Mouse (Mus musculus) lung, embryonic 16.5 days (tissue): Measurements from ENCODE around the gene Rabgef1. TPM values are rescaled to one million over a fixed set of nuclear protein-coding genes. Genes with fewer than 3 reads are reported as not detected.

Experiments used
- ATAC-seq: fragments of 200-750 bp; cut with Nextera tagmentation; 2 replicates; pipeline ENCODE4 v1.8.0; 2017; ENCODE audit warnings: low read depth, mild to moderate bottlenecking, moderate library complexity
- H3K27ac ChIP-seq: fragments of 300-500 bp; sonication (generic); 2 replicates; pipeline ENCODE4 v1.5.1; 2014; ENCODE audit warnings: mild to moderate bottlenecking, control low read depth, low read length
- H3K27me3 ChIP-seq: fragments of 300-500 bp; sonication (generic); 2 replicates; pipeline ENCODE4 v1.6.1; 2014; ENCODE audit warnings: low read depth, low read length, mixed read lengths; ENCODE audit not compliant: control insufficient read depth, insufficient read depth
- H3K36me3 ChIP-seq: fragments of 300-500 bp; sonication (generic); 2 replicates; pipeline ENCODE4 v1.6.1; 2014; ENCODE audit warnings: low read length; ENCODE audit not compliant: control insufficient read depth, insufficient read depth
- H3K4me1 ChIP-seq: fragments of 300-500 bp; sonication (generic); replicated peaks from 2 replicates; pipeline ENCODE4 v1.6.1; 2014; ENCODE audit warnings: low read length, mixed read lengths; ENCODE audit not compliant: control insufficient read depth, insufficient read depth
- H3K4me2 ChIP-seq: fragments of 300-500 bp; sonication (generic); 2 replicates; pipeline ENCODE4 v1.6.1; 2014; ENCODE audit warnings: low read depth, low read length, control low read depth
- H3K4me3 ChIP-seq: fragments of 300-500 bp; sonication (generic); 2 replicates; pipeline ENCODE4 v1.5.1; 2014; ENCODE audit warnings: mild to moderate bottlenecking, low read length, control low read depth
- H3K9ac ChIP-seq: fragments of 300-500 bp; sonication (generic); 2 replicates; pipeline ENCODE4 v1.6.1; 2014; ENCODE audit warnings: low read length, control low read depth
- H3K9me3 ChIP-seq: fragments of 300-500 bp; sonication (generic); 2 replicates; pipeline ENCODE4 v1.6.1; 2016; ENCODE audit warnings: low read length; ENCODE audit not compliant: control insufficient read depth
- WGBS: fragments of 180-500 bp; shearing (Covaris S2); extraction: QIAGEN DNeasy Blood & Tissue Kit; methylation state at CpG from one replicate; pipeline ENCODE4 v1.1.7; 2014; 5-methylcytosine and 5-hydroxymethylcytosine counted together
- polyA plus RNA-seq: library from polyadenylated mRNA; unstranded; fragments of >200 nt; fragmentation: Nextera tagmentation; extraction: Ambion mirVana; gene quantifications from 2 replicates; pipeline ENCODE4 v1.2.1, GENCODE M21; 2015

The Rabgef1 gene
- polyA plus RNA-seq, 1 experiment from 2014 or later: 31.1 TPM

DNA sequence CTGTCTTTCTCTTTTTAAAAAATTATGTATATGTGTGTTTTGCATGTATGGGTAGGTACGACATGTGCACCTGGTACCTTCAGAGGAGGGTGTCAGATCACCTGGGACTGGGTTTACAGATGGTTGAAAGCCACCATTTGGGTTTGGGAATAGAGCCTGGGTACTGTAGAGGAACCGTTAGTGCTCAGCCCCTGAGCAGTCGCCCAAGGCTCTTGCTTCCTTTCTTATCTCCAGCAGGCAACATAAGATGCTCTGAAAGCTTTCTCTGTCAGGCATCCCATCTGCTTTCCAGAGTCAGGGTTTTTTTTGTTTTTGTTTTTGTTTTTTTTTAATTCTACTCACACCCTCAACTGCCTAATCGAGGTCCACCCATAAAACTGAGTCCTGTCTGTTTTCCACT is 6.4 kb upstream of the Rabgef1 start:
- no peaks in the 10 kb centered on the region for H3K4me1 ChIP-seq
- no peak overlapping the region for H3K4me3 ChIP-seq
- no peak overlapping the region; the same call in 1 of the 2 replicates for H3K9ac ChIP-seq
- no peaks in the 10 kb centered on the region for H3K27me3 ChIP-seq
- no peaks in the 10 kb centered on the region for H3K36me3 ChIP-seq
- no peaks in the 10 kb centered on the region for H3K9me3 ChIP-seq
- ATAC-seq: no peak
- H3K27ac ChIP-seq: no peak overlapping the region
- no peak overlapping the region for H3K4me2 ChIP-seq
- 62% methylated on average over 4 of the region's 4 CpGs for WGBS

DNA sequence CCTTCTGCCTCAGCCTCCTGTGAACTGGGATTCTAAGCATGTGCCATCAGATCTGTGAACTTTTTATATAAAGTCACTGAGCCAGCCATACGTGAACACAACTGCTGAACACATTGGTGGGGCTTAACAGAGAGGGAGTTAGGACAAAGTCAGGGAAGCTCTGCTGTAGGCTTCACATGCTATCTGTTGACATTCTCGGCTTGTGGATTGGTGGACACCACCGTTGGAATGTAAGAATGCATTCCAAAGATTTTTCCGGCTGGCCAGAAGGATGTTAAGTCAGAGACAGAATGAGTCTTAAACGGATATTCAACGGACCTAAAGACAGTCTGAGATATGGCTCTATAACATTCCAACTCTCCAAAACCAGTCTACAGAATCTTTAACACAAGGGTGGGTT is 2.5 kb upstream of the Rabgef1 start:
- 19% methylated on average over 6 of the region's 6 CpGs for WGBS
- no peaks in the 10 kb centered on the region for H3K9me3 ChIP-seq
- H3K36me3 ChIP-seq: no peaks in the 10 kb centered on the region
- H3K4me3 ChIP-seq: no peak overlapping the region
- H3K4me1 ChIP-seq: peaks cover 16% of the 10 kb centered on the region
- H3K9ac ChIP-seq: no peak overlapping the region
- no peak for ATAC-seq
- H3K27me3 ChIP-seq: no peaks in the 10 kb centered on the region
- no peak overlapping the region for H3K27ac ChIP-seq
- H3K4me2 ChIP-seq: no peak overlapping the region

DNA sequence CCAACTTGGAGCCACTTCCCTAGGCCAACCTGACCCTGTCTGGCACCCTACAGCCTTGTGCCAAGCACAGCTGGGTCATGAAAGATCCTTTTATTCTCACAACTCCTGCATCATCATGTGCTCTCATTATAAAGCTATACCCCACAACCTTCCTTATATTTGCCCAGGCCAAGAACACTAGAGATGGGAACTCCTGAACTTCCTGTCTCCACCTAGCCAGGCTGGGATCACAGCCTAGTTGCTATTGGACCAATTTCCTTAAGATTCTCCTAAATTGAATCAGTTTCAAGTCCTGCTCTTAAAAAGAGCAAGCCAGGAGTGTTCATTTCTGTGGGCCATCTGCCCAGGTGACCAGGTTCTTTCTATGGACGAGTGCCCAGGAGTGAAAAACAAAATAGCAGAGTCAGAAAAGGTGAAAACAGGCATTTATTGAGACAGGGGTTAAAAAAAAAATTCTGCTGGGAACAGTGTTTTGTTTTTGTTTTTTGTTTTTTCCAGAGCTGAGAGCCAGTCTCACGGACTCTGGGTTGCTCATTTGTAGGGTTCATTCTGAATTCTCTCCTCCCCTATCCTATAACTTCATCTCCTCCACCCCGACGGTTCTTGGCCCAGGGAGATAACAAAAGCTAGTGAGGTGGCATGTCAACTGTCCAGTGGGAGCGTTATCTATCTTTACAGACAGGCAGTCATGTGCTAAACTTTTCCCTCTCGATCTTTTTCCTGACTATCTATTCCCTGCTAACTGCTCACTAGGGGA is 754 bp upstream of the Rabgef1 start:
- peak; percentile 12 for ATAC-seq
- 9% methylated on average over 6 of the region's 6 CpGs for WGBS

DNA sequence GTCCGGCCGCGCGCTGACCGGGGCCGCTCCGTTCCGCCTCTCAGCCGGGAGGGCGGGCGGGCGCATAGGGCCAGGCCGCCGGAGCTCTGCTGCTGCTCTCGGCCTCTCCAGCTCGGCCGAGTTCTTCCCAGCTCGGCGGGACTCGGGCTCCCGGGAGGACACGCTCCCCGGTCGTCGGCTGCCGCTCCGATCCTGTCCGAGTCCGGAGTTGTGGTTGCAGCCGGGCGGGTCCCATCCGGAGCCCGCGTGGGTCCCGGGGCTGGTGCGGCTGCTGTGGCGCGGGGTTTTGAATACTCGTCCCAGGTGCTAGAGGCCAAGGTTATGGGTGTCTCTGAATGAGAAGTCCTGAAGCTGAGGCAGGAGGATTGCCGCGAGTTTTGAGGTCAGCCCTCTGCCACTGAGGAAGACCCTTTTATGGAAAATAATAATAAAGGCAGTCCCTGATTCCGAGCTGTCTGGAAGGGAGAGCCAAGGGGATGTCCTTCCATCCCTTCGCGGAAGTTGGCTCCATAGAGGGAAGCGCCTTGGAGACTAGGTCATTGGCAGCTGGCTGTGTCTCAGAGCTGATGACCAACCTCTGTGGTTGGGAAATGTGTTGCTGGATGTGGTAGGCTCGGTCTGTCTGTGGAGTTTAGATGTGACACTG is 481 bp downstream of the Rabgef1 start:
- WGBS: under 1% methylated on average over 34 of the region's 46 CpGs
- H3K4me2 ChIP-seq: peak overlapping the region; percentile 73
- H3K4me3 ChIP-seq: peak overlapping the region; percentile 93

More for the DNA sequence above, 754 bp upstream of the Rabgef1 start:
- H3K4me3 ChIP-seq: peak overlapping the region; percentile 93
- H3K9me3 ChIP-seq: no peaks in the 10 kb centered on the region
- no peaks in the 10 kb centered on the region for H3K27me3 ChIP-seq
- H3K27ac ChIP-seq: peak overlapping the region; percentile 94
- peak overlapping the region; percentile 78 for H3K9ac ChIP-seq
- H3K36me3 ChIP-seq: no peaks in the 10 kb centered on the region
- H3K4me2 ChIP-seq: peak overlapping the region; percentile 72
- peaks cover 16% of the 10 kb centered on the region for H3K4me1 ChIP-seq

DNA sequence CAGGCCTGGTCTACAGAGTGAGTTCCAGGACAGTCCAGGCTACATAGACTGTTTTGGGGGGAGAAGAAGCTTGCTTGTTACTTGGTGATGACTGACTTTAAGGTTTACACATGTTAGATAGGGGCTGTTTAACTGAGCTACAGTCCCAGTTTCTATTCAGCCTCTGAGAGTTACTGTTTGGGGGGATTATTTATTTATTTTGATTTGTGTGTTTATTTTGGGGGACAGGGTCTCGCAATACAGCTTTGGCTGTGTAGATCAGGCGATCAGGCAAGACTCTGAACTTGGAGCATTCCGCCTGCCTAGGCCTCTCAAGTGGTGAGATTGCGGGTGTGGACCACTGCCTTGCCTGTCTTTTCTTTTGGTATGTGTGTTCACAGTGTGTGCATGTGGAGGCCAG is 1.4 kb downstream of the Rabgef1 start:
- Histone ChIP-seq H3K36me3 (no peaks in the 10 kb centered on the region), H3K27ac (no peak overlapping the region), H3K9me3 (no peaks in the 10 kb centered on the region), H3K4me3 (peak overlapping the region; percentile 93), H3K4me2 (peak overlapping the region; percentile 73), H3K4me1 (peaks cover 19% of the 10 kb centered on the region), H3K27me3 (no peaks in the 10 kb centered on the region), H3K9ac (peak overlapping the region; percentile 78)
- no peak for ATAC-seq
- WGBS: 79% methylated on average over 4 of the region's 4 CpGs

More for the DNA sequence above, 481 bp downstream of the Rabgef1 start:
- ATAC-seq: peak; percentile 80
- Histone ChIP-seq H3K27ac (peak overlapping the region; percentile 73), H3K9ac (peak overlapping the region; percentile 78), H3K27me3 (no peaks in the 10 kb centered on the region), H3K9me3 (no peaks in the 10 kb centered on the region), H3K36me3 (no peaks in the 10 kb centered on the region), H3K4me1 (peaks cover 16% of the 10 kb centered on the region)

DNA sequence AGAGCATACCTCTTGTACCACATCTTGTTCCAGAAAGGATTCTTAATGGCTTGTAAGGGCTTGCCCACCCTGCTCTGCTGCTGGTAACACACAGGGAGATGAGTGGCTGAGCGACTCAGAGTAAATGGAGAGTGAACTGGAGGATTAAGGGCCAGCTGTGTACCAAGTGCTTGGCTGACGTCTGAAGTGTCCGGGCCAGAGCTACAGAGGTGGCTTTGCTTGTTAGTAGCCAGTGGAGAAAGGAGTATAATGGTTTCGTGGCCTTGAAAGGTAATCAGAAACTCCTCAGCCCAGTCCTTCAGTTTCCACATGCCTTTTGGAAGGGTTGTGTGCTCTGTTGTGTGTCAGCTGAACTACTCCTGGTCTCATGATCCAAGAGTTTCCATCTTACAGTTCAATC is 6.3 kb downstream of the Rabgef1 start:
- ATAC-seq: peak; percentile 76
- H3K27ac ChIP-seq: peak overlapping the region; percentile 46; the same call in 1 of the 2 replicates
- 46% methylated on average over 4 of the region's 4 CpGs for WGBS
- H3K4me3 ChIP-seq: no peak overlapping the region
- H3K36me3 ChIP-seq: no peaks in the 10 kb centered on the region
- no peaks in the 10 kb centered on the region for H3K27me3 ChIP-seq
- no peaks in the 10 kb centered on the region for H3K9me3 ChIP-seq
- peaks cover 31% of the 10 kb centered on the region for H3K4me1 ChIP-seq
- H3K9ac ChIP-seq: 0 out of 2 replicates have a peak overlapping the region, but pooled peaks have one; percentile 32
- H3K4me2 ChIP-seq: 0 out of 2 replicates have a peak overlapping the region, but pooled peaks have one; percentile 8

DNA sequence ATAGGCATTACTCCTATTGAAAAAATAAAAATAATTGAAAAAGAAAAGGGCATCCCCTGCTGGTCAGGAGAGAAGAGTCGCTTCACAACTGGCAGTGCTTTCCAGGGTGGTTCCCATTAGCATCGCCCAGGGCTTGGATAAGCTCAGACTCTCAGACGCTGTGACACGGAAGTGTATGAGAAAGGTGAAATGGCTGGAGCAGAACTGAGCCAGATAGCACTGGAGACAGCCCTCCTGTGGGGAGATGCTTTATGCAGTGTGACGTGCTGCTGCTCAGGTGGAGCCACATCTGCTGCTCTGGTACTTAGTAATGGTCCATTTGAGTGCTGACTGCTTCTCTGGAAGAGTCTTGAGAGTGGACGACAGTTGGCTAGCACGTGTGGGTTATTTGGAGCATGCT is 8.8 kb downstream of the Rabgef1 start:
- H3K9me3 ChIP-seq: no peaks in the 10 kb centered on the region
- no peaks in the 10 kb centered on the region for H3K27me3 ChIP-seq
- no peak overlapping the region for H3K4me3 ChIP-seq
- 75% methylated on average over 7 of the region's 7 CpGs for WGBS
- ATAC-seq: no peak
- no peak overlapping the region for H3K27ac ChIP-seq
- no peak overlapping the region for H3K4me2 ChIP-seq
- H3K36me3 ChIP-seq: no peaks in the 10 kb centered on the region
- no peak overlapping the region for H3K9ac ChIP-seq
- peaks cover 28% of the 10 kb centered on the region for H3K4me1 ChIP-seq

DNA sequence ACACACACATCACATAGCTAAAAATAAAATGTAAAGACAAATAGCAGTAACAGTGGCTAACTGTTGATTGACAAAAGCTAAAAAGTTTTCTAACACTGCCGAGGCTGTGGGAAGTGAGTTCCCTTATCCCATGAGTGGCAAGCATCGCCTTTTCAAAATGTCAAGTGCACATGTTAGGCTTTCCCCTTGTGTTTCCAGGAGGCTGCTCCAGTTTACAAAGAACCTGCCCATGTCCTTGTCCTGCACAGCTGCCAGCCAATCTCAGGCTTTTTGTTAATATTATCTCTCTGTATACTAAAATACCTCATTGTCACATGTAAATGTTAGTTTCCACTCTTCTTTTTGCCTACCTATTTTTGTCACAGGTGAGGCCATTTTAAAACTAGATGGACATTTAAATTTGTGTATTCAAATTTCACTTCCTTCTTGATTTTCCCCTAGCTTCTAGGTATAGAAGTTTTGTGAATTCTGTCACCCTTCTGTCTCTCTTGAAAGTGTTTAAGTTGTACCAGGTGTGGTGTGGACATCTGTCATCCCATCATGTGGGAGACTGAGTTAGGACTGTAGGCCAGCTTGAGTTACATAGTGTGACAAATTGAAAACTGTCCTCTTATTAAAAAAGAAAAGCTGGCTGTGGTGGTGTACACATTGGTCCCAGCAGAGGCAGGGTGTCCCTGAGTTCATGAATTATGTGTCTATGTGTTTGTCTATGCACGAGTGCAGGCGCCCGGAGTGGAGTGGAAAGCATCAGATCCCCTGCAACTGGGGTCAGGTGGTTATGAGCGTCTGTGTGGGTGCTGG is 10.3 kb downstream of the Rabgef1 start:
- Histone ChIP-seq H3K9ac (peak overlapping the region; percentile 7; the same call in 1 of the 2 replicates), H3K4me1 (peaks cover 28% of the 10 kb centered on the region), H3K36me3 (no peaks in the 10 kb centered on the region), H3K4me2 (no peak overlapping the region), H3K27me3 (no peaks in the 10 kb centered on the region), H3K9me3 (no peaks in the 10 kb centered on the region), H3K27ac (peak overlapping the region; percentile 43), H3K4me3 (no peak overlapping the region)
- 54% methylated on average over 6 of the region's 6 CpGs for WGBS
- ATAC-seq: peak; percentile 39; the same call in 1 of the 2 replicates

DNA sequence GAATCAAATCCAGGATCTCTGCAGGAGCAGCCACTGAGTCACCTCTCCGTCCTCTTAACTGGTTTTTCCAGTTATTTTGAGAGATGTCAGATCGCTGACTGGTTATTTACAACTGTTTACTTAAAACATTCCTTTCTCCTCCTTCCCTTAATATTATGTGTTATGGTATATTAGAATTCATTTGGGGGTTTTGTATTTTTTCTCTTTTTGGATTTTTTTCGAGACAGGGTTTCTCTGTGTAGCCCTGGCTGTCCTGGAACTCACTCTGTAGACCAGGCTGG is 10.9 kb downstream of the Rabgef1 start:
- Histone ChIP-seq H3K4me1 (peaks cover 28% of the 10 kb centered on the region), H3K27me3 (no peaks in the 10 kb centered on the region), H3K36me3 (no peaks in the 10 kb centered on the region), H3K9me3 (no peaks in the 10 kb centered on the region), H3K27ac (peak overlapping the region; percentile 46), H3K9ac (peak overlapping the region; percentile 7; the same call in 1 of the 2 replicates), H3K4me3 (no peak overlapping the region), H3K4me2 (no peak overlapping the region)
- WGBS: 37% methylated on average over 3 of the region's 3 CpGs
- ATAC-seq: no peak
